Mouse (Mus musculus) ES-CJ7 (cell line): ENCODE measurements at regions not wholly inside any gene's neighbourhood (a gene's known extent, or its start where the extent isn't known, plus 50 kb on each side); places are given as distances from the start of the nearest gene placed in this dataset.

Source experiments
- DNase-seq: peaks from one replicate; pipeline ENCODE4 v3.0.0; 2011; ENCODE audit warnings: low read depth, low spot score

DNA sequence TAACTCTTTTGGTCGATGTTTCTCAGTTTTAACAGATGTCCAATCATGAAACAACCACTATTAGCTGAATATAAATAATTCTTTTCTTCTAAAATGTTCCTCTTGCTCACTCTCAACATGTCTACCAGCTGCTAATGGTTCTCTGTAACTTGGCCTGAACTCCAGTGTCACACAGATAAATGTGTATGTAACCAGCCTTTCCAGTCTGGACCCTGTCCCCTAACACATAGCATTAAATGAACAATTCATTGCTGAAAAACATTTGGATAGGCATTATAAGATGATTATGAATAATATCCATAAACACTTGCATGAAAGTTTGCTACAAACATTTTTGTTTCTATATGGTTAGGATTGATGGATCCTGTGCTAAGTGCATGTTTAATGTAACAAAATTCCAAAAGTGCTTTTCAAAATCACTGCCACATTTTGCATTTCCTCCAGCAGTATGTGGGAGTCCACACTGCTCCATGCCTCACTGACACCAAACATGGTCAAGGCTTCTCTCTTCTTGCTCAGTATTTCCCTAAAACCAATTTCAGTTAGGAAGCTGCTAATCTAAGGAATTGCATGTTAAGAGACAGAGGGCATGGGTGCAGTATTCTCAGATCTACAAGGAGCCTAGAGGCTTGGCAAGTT lies 82.1 kb upstream of the Thbs1 start:
- no peak for DNase-seq

GRCm38 (mm10) chr2:118031662-118032061 lies 80.0 kb upstream of the Thbs1 start:
- no peak for DNase-seq

DNA sequence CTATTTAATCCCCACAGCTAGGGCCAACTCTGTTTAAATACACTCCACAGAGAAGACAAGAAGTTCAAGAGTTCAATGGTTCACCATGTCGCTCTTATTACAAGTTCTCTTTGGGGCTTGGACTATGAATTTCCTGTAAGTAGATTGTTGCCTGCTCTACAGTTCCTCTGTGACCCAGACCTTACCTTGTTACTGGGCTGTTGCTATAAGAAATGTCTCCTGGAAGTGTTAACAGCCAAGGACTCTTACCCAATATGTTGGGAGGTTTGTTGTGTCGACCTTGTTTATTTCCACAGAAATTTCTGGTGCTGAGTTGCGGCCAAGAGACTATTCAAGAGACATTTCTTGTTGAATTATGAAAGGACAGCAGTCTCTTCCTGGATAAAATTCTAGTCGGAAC lies 78.3 kb upstream of the Thbs1 start:
- DNase-seq = no peak

GRCm38 (mm10) chr2:118034026-118034425 lies 77.7 kb upstream of the Thbs1 start:
- no peak for DNase-seq

DNA sequence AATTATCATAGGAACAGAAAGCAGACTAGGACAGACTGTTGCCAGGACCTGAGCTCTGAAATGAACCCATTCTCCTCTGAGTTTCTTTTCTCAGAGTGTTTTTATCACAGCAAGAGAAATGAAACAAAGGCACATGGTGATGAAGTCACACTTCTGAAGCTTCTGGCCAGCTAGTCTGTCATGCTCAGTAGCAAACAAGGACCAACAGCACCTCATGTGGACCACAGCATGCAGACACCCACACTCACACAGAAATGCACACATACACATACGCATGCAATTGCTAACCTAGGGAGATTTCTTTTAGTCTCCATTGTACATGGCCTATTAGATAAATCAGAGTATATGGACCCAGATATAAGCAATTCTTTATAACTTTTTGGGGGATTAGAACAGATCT lies 76.3 kb upstream of the Thbs1 start:
- DNase-seq = no peak

- DNase-seq = peak; percentile 2
Measured at GRCm38 (mm10) chr2:118038859-118039818, 72.5 kb upstream of the Thbs1 start.

DNA sequence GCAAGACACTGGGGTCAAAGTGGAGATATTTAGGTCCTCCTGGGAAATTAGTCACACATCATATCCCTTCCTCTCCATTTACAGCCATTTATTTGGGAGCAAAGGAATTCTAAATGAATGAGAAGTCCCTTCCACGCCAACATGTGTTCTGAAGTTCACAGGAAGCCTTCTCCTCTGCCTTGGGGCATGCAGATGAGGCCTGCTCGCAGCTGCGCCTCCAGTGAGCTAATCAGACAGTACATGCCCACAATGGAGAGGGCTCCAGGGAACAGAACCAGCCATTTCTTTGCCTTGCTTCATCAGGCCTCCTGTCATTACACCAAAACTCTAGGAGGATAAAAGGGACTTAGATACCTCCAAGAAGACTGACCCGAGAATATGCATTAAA lies 71.9 kb upstream of the Thbs1 start:
- DNase-seq = no peak

GRCm38 (mm10) chr2:118042380-118043055 lies 69.2 kb upstream of the Thbs1 start:
- DNase-seq = no peak

DNA sequence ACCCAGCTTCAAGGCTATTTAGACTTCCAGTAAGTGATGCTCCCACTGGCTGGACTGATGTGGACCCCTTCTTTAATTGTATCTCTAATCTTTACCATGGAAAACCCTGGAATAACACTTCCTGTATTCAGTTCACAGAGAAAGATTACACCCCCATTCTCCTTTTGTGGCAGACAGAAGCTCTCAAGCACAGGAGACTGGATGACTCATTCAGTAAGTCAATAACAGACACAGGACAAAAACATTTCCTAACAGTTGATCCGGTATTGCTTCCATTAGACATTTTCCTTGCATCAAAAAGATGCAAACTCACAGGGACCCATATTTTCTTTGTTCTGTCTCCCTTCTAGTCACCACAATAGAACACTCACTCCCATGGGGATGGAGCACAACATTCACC lies 67.0 kb upstream of the Thbs1 start:
- DNase-seq = no peak

- DNase-seq = no peak
Measured at GRCm38 (mm10) chr2:118050326-118050725, 61.4 kb upstream of the Thbs1 start.

DNA sequence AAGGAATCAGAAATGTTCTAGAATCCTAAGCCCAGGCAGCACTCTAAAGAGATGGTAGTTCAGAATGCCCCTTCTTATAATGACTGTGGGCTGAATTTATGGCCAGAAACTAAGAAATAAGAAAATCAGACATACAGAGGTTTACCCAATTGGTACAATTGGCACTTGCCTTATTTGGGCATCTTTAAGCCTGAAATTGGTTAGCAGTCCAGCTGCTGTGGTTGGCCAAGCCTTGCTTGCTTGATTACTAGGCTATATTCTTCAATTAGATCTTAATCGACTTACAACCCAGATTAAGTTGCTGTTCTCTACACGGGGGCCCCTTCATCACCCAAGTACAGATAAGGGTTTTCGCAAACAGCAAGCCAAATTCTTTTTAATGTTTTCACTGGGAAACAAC lies 60.1 kb upstream of the Thbs1 start:
- DNase-seq = no peak

GRCm38 (mm10) chr2:118053512-118053911 lies 58.2 kb upstream of the Thbs1 start:
- no peak for DNase-seq

- no peak for DNase-seq
Measured at GRCm38 (mm10) chr2:118058654-118059395, 52.9 kb upstream of the Thbs1 start.

DNA sequence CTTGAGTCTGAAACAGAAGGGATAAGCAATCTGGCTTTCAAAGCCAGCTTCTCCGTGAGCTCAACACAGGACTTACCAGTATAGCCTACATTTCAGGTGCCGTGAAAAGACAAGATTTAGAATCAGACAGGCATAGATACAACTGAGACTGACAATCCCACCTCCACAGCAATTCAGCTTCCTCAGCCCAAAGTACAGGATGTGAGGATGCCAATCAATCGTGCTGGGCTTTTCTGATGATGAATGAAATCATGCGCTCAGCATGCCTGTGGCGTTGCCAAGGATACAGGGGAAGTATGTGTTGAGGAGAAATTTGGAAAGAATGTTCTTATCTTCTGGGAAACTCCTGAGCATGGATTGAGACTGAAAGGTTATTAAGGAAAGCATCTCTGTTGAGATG lies 50.4 kb upstream of the Thbs1 start:
- DNase-seq = no peak
